Mouse (Mus musculus) CH12.LX (cell line): Measurements from ENCODE around the gene Rab19. TPM values are rescaled to one million over a fixed set of nuclear protein-coding genes. Genes with fewer than 3 reads are reported as not detected.

Experiments used
- DNase-seq: peaks from one replicate; pipeline ENCODE4 v3.0.0-alpha.2; 2013; ENCODE audit errors: extremely low read depth
- H3K27ac ChIP-seq: 2 replicates; pipeline ENCODE4 v1.5.1; 2012; ENCODE audit warnings: low read depth, mild to moderate bottlenecking, control low read depth, moderate library complexity; ENCODE audit not compliant: insufficient read depth
- H3K27me3 ChIP-seq: replicated peaks from 2 replicates; pipeline ENCODE3; 2012; ENCODE audit warnings: inconsistent platforms
- H3K36me3 ChIP-seq, 2 experiments: replicated peaks in 1 of 2; 2 replicates each; pipeline versions ENCODE3 to v1.6.1; 2012; ENCODE audit warnings: inconsistent platforms in 1 of 2, low read length in 1 of 2, mild to moderate bottlenecking in 1 of 2, mixed read lengths in 1 of 2, moderate library complexity in 1 of 2; ENCODE audit not compliant: control insufficient read depth in 1 of 2, insufficient read depth in 1 of 2
- H3K4me1 ChIP-seq, 2 experiments: 2 replicates each; pipeline ENCODE4 v1.6.1; 2012; ENCODE audit warnings: inconsistent platforms in 1 of 2, moderate library complexity in 1 of 2; ENCODE audit not compliant: insufficient read depth in 2 of 2, control insufficient read depth in 1 of 2
- H3K4me2 ChIP-seq: 2 replicates; pipeline ENCODE4 v1.6.1; 2012; ENCODE audit warnings: low read depth, mild to moderate bottlenecking, control low read depth; ENCODE audit not compliant: poor library complexity, insufficient read depth, severe bottlenecking
- H3K4me3 ChIP-seq, 3 experiments: fragments of 150-350 bp in 1 of 3; sonication (generic) in 1 of 3; replicated peaks in 1 of 3; 2 replicates each; pipeline versions ENCODE3 to v1.5.1; 2011 to 2012; ENCODE audit warnings: low read depth in 2 of 3, low read length in 2 of 3, mild to moderate bottlenecking in 2 of 3, moderate library complexity in 2 of 3, control low read depth in 1 of 3, improper control_type of control experiment in 1 of 3, inconsistent platforms in 1 of 3, mixed read lengths in 1 of 3; ENCODE audit not compliant: poor library complexity in 1 of 3
- H3K79me2 ChIP-seq: replicated peaks from 2 replicates; pipeline ENCODE4 v1.6.1; 2012; ENCODE audit warnings: mild to moderate bottlenecking, moderate library complexity; ENCODE audit not compliant: control insufficient read depth, poor library complexity, insufficient read depth, severe bottlenecking; ENCODE audit errors: extremely low read depth
- H3K9ac ChIP-seq: 2 replicates; pipeline ENCODE4 v1.6.1; 2012; ENCODE audit warnings: low read depth, mild to moderate bottlenecking, control low read depth, moderate library complexity; ENCODE audit not compliant: insufficient read depth
- H3K9me3 ChIP-seq: replicated peaks from 2 replicates; pipeline ENCODE3; 2012; ENCODE audit warnings: low read length, inconsistent platforms, mixed read lengths
- BHLHE40 ChIP-seq: IDR thresholded peaks from 2 replicates; pipeline ENCODE4 v1.6.1; 2011; ENCODE audit warnings: mild to moderate bottlenecking, low read depth, low read length, improper control_type of control experiment
- CHD1 ChIP-seq: IDR thresholded peaks from 2 replicates; pipeline ENCODE4 v1.6.1; 2012; ENCODE audit warnings: low read depth, low read length, improper control_type of control experiment, inconsistent platforms
- CTCF ChIP-seq, 2 experiments: IDR thresholded peaks in 1 of 2; conservative IDR thresholded peaks in 1 of 2; 2 replicates each; pipeline ENCODE4 v1.5.1; 2011 to 2012; ENCODE audit warnings: low read depth in 2 of 2, low read length in 2 of 2, improper control_type of control experiment in 1 of 2, inconsistent platforms in 1 of 2, mild to moderate bottlenecking in 1 of 2, moderate library complexity in 1 of 2
- EP300 ChIP-seq: IDR thresholded peaks from 2 replicates; pipeline ENCODE4 v1.6.1; 2011; ENCODE audit warnings: low read length, improper control_type of control experiment
- ETS1 ChIP-seq: conservative IDR thresholded peaks from 2 replicates; pipeline ENCODE4 v1.6.1; 2012; ENCODE audit warnings: low read depth, mild to moderate bottlenecking, inconsistent platforms, low read length, improper control_type of control experiment, moderate library complexity
- GABPA ChIP-seq: IDR thresholded peaks from 2 replicates; pipeline ENCODE4 v1.6.1; 2012; ENCODE audit warnings: low read depth, low read length, improper control_type of control experiment, inconsistent platforms; ENCODE audit not compliant: insufficient replicate concordance
- IRF4 ChIP-seq: IDR thresholded peaks from 2 replicates; pipeline ENCODE4 v1.6.1; 2014; ENCODE audit warnings: low read depth, mild to moderate bottlenecking, inconsistent platforms, low read length, improper control_type of control experiment
- JUN ChIP-seq: IDR thresholded peaks from 2 replicates; pipeline ENCODE4 v1.6.1; 2011; ENCODE audit warnings: low read depth, mild to moderate bottlenecking, low read length, improper control_type of control experiment, moderate library complexity; ENCODE audit not compliant: insufficient read depth
- JUND ChIP-seq: conservative IDR thresholded peaks from 2 replicates; pipeline ENCODE4 v1.6.1; 2011; ENCODE audit warnings: low read depth, low read length, improper control_type of control experiment
- MEF2A ChIP-seq: IDR thresholded peaks from 2 replicates; pipeline ENCODE4 v1.6.1; 2014; ENCODE audit warnings: low read depth, mild to moderate bottlenecking, inconsistent platforms, low read length, improper control_type of control experiment, borderline replicate concordance
- MXI1 ChIP-seq: IDR thresholded peaks from 2 replicates; pipeline ENCODE4 v1.6.1; 2011; ENCODE audit warnings: mild to moderate bottlenecking, low read depth, low read length, improper control_type of control experiment
- NRF1 ChIP-seq: IDR thresholded peaks from 2 replicates; pipeline ENCODE4 v1.6.1; 2014; ENCODE audit warnings: low read depth, mild to moderate bottlenecking, inconsistent platforms, low read length, improper control_type of control experiment, moderate library complexity
- PAX5 ChIP-seq: IDR thresholded peaks from 2 replicates; pipeline ENCODE4 v1.6.1; 2012; ENCODE audit warnings: low read length, inconsistent platforms, mixed read lengths
- POLR2A ChIP-seq: IDR thresholded peaks from 2 replicates; pipeline ENCODE4 v1.6.1; 2011; ENCODE audit warnings: low read depth, mild to moderate bottlenecking, improper control_type of control experiment, low read length
- POLR2AphosphoS2 ChIP-seq: IDR thresholded peaks from 2 replicates; pipeline ENCODE4 v1.6.1; 2011; ENCODE audit warnings: low read depth, low read length, improper control_type of control experiment
- RAD21 ChIP-seq: IDR thresholded peaks from 2 replicates; pipeline ENCODE4 v1.6.1; 2011; ENCODE audit warnings: low read depth, mild to moderate bottlenecking, low read length, improper control_type of control experiment, moderate library complexity
- RCOR1 ChIP-seq: conservative IDR thresholded peaks from 2 replicates; pipeline ENCODE4 v1.6.1; 2012; ENCODE audit warnings: low read depth, mild to moderate bottlenecking, inconsistent platforms, low read length, improper control_type of control experiment
- SIN3A ChIP-seq: IDR thresholded peaks from 2 replicates; pipeline ENCODE4 v1.6.1; 2012; ENCODE audit warnings: low read length, improper control_type of control experiment, inconsistent platforms
- UBTF ChIP-seq: IDR thresholded peaks from 2 replicates; pipeline ENCODE4 v1.6.1; 2012; ENCODE audit warnings: low read depth, mild to moderate bottlenecking, inconsistent platforms, low read length, improper control_type of control experiment, moderate library complexity
- USF1 ChIP-seq: IDR thresholded peaks from 2 replicates; pipeline ENCODE4 v1.6.1; 2014; ENCODE audit warnings: low read depth, mild to moderate bottlenecking, inconsistent platforms, low read length, improper control_type of control experiment
- ZKSCAN1 ChIP-seq: IDR thresholded peaks from 2 replicates; pipeline ENCODE4 v1.6.1; 2012; ENCODE audit warnings: low read depth, inconsistent platforms, low read length, improper control_type of control experiment, borderline replicate concordance
- ZNF384 ChIP-seq: IDR thresholded peaks from 2 replicates; pipeline ENCODE4 v1.6.1; 2012; ENCODE audit warnings: low read depth, low read length, improper control_type of control experiment, inconsistent platforms
- dilution Hi-C: fragments of 300-500 bp; cut with MboI; formaldehyde crosslinking; loops from 2 replicates; pipeline ENCODE4 v1.14.3; 2020; ENCODE audit warnings: low sequenced_read_pairs; ENCODE audit not compliant: extremely low pct_unique_long_range_greater_than_20kb, extremely low pct_ligation_motif_present
- in situ Hi-C: fragments of 300-500 bp; cut with MboI; formaldehyde crosslinking; loops from 3 replicates; pipeline ENCODE4 v1.14.3; 2019; ENCODE audit warnings: low sequenced_read_pairs, low pct_ligation_motif_present, low pct_unique_long_range_greater_than_20kb, mixed read lengths
- polyA plus RNA-seq: library from polyadenylated mRNA; unstranded; fragments of >175 nt; gene quantifications from 2 replicates; pipeline ENCODE4 v1.2.1, GENCODE M21; 2012; ENCODE audit warnings: low read depth; ENCODE audit not compliant: insufficient read length
- total RNA-seq, 2 experiments: library from RNA; depleted of rRNA; stranded (reverse); fragments of 300-350 nt in 1 of 2; fragments of >200 nt in 1 of 2; gene quantifications; 2 replicates each; pipeline ENCODE4 v1.2.3; 2012 to 2014

The Rab19 gene
- total and polyA plus RNA-seq, 3 experiments, result 0.63 to 3.3 TPM; not detected in 1

DNA sequence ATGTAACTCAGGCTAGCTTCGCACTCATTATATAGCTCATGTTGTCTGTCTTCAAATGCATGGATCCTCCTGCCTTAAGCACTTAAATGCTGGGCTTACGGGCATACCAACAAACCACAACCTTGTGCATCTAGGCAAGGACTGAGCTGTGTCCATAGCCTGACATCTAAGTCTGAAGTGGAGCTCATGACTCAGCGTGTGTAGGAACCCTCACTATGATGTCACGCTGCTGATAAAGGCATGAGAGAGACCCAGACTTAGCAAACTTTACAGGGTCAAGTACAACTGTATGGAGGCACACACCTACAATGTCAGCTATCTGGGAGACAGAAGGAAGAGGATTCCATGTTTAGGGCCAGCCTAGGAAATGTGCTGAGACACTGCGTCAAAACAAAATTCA, 25.5 kb downstream of the Rab19 start:
- Histone ChIP-seq H3K4me3 (no peak overlapping the region), H3K9me3 (no peaks in the 10 kb centered on the region), H3K9ac (no peak overlapping the region), H3K4me1 (peaks cover 3 to 8% of the 10 kb centered on the region in 2 experiments; a peak in 2 of 4 replicates), H3K36me3 (peaks cover 34 to 61% of the 10 kb centered on the region in 2 experiments), H3K4me2 (no peak overlapping the region), H3K79me2 (no peaks in the 10 kb centered on the region), H3K27me3 (no peaks in the 10 kb centered on the region), H3K27ac (no peak overlapping the region)
- TF ChIP-seq ZKSCAN1 (no peak), POLR2A (no peak), ETS1 (no peak), POLR2AphosphoS2 (no peak), ZNF384 (no peak), PAX5 (no peak), UBTF (no peak), MEF2A (no peak), GABPA (no peak), CTCF (conservative IDR thresholded peaks at IDR 0.05 in 1 of 2, IDR thresholded peaks at IDR 0.05 in 1 of 2; ENCODE audit: low read depth in 2 of 2, low read length in 2 of 2) (no peak), USF1 (no peak), SIN3A (no peak), JUND (no peak), CHD1 (no peak), JUN (no peak)
- in situ Hi-C loops (no loop called here), dilution Hi-C loops (no loop called here)
- DNase-seq, result no peak

DNA sequence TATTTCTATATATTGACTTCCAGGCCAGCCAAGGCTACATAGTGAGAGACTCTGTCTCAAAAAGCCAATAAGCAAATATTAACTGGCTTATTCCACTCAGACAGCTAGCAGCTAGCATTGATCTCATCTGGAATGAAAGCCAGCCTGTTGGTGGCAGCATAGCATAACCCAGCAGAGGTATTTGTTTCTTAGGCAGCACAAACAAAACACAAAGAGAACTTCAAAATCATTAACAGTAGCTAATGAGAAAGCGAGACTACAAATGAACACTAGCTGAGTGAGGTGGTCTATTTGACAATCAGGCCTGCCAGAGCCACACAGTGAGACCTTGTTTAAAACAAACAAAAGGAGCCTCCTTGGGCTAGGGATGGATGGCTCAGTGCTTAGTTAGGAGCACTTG, 33.1 kb downstream of the Rab19 start:
- H3K9me3 ChIP-seq, result no peaks in the 10 kb centered on the region
- no peak overlapping the region for H3K4me3 ChIP-seq
- peaks cover 6 to 16% of the 10 kb centered on the region in 2 experiments for H3K36me3 ChIP-seq
- no peak for DNase-seq
- dilution Hi-C loops, result no loop called here
- H3K9ac ChIP-seq, result no peak overlapping the region
- H3K4me1 ChIP-seq, result peaks cover 2 to 21% of the 10 kb centered on the region in 2 experiments; a peak in 2 of 4 replicates
- no peak overlapping the region for H3K27ac ChIP-seq
- in situ Hi-C loops, result no loop called here
- no peak overlapping the region for H3K4me2 ChIP-seq
- H3K79me2 ChIP-seq, result peaks cover 36% of the 10 kb centered on the region
- TF ChIP-seq CHD1, result no peak
- TF ChIP-seq BHLHE40, result no peak
- TF ChIP-seq RCOR1, result no peak
- no peak for TF ChIP-seq EP300
- no peak for TF ChIP-seq ZNF384
- TF ChIP-seq MXI1, result no peak
- peak in 1 of 2 experiments; percentile 38; a peak in 2 of 4 replicates for TF ChIP-seq CTCF (conservative IDR thresholded peaks at IDR 0.05 in 1 of 2, IDR thresholded peaks at IDR 0.05 in 1 of 2; ENCODE audit: low read depth in 2 of 2, low read length in 2 of 2)
- TF ChIP-seq POLR2AphosphoS2, result no peak
- TF ChIP-seq IRF4, result no peak
- no peak for TF ChIP-seq NRF1
- no peak for TF ChIP-seq POLR2A
- peak; percentile 31 for TF ChIP-seq RAD21
- no peaks in the 10 kb centered on the region for H3K27me3 ChIP-seq
